Mouse (Mus musculus) CH12.LX (cell line): Measurements from ENCODE around the gene Nup62. TPM values are rescaled to one million over a fixed set of nuclear protein-coding genes. Genes with fewer than 3 reads are reported as not detected.

ENCODE experiments used
- DNase-seq: peaks from one replicate; pipeline ENCODE4 v3.0.0-alpha.2; 2013; ENCODE audit errors: extremely low read depth
- H3K27ac ChIP-seq: 2 replicates; pipeline ENCODE4 v1.5.1; 2012; ENCODE audit warnings: low read depth, mild to moderate bottlenecking, control low read depth, moderate library complexity; ENCODE audit not compliant: insufficient read depth
- H3K27me3 ChIP-seq: replicated peaks from 2 replicates; pipeline ENCODE3; 2012; ENCODE audit warnings: inconsistent platforms
- H3K36me3 ChIP-seq, 2 experiments: replicated peaks in 1 of 2; 2 replicates each; pipeline versions ENCODE3 to v1.6.1; 2012; ENCODE audit warnings: inconsistent platforms in 1 of 2, low read length in 1 of 2, mild to moderate bottlenecking in 1 of 2, mixed read lengths in 1 of 2, moderate library complexity in 1 of 2; ENCODE audit not compliant: control insufficient read depth in 1 of 2, insufficient read depth in 1 of 2
- H3K4me1 ChIP-seq, 2 experiments: 2 replicates each; pipeline ENCODE4 v1.6.1; 2012; ENCODE audit warnings: inconsistent platforms in 1 of 2, moderate library complexity in 1 of 2; ENCODE audit not compliant: insufficient read depth in 2 of 2, control insufficient read depth in 1 of 2
- H3K4me2 ChIP-seq: 2 replicates; pipeline ENCODE4 v1.6.1; 2012; ENCODE audit warnings: low read depth, mild to moderate bottlenecking, control low read depth; ENCODE audit not compliant: poor library complexity, insufficient read depth, severe bottlenecking
- H3K4me3 ChIP-seq, 3 experiments: fragments of 150-350 bp in 1 of 3; sonication (generic) in 1 of 3; replicated peaks in 1 of 3; 2 replicates each; pipeline versions ENCODE3 to v1.5.1; 2011 to 2012; ENCODE audit warnings: low read depth in 2 of 3, low read length in 2 of 3, mild to moderate bottlenecking in 2 of 3, moderate library complexity in 2 of 3, control low read depth in 1 of 3, improper control_type of control experiment in 1 of 3, inconsistent platforms in 1 of 3, mixed read lengths in 1 of 3; ENCODE audit not compliant: poor library complexity in 1 of 3
- H3K79me2 ChIP-seq: replicated peaks from 2 replicates; pipeline ENCODE4 v1.6.1; 2012; ENCODE audit warnings: mild to moderate bottlenecking, moderate library complexity; ENCODE audit not compliant: control insufficient read depth, poor library complexity, insufficient read depth, severe bottlenecking; ENCODE audit errors: extremely low read depth
- H3K9ac ChIP-seq: 2 replicates; pipeline ENCODE4 v1.6.1; 2012; ENCODE audit warnings: low read depth, mild to moderate bottlenecking, control low read depth, moderate library complexity; ENCODE audit not compliant: insufficient read depth
- H3K9me3 ChIP-seq: replicated peaks from 2 replicates; pipeline ENCODE3; 2012; ENCODE audit warnings: low read length, inconsistent platforms, mixed read lengths
- CHD2 ChIP-seq: IDR thresholded peaks from 2 replicates; pipeline ENCODE4 v1.6.1; 2011; ENCODE audit warnings: low read length, improper control_type of control experiment
- CTCF ChIP-seq, 2 experiments: IDR thresholded peaks in 1 of 2; conservative IDR thresholded peaks in 1 of 2; 2 replicates each; pipeline ENCODE4 v1.5.1; 2011 to 2012; ENCODE audit warnings: low read depth in 2 of 2, low read length in 2 of 2, improper control_type of control experiment in 1 of 2, inconsistent platforms in 1 of 2, mild to moderate bottlenecking in 1 of 2, moderate library complexity in 1 of 2
- E2F4 ChIP-seq: IDR thresholded peaks from 2 replicates; pipeline ENCODE4 v1.6.1; 2011; ENCODE audit warnings: low read depth, low read length, improper control_type of control experiment; ENCODE audit not compliant: insufficient replicate concordance
- ELF1 ChIP-seq: IDR thresholded peaks from 2 replicates; pipeline ENCODE4 v1.6.1; 2014; ENCODE audit warnings: low read depth, mild to moderate bottlenecking, inconsistent platforms, low read length, improper control_type of control experiment
- EP300 ChIP-seq: IDR thresholded peaks from 2 replicates; pipeline ENCODE4 v1.6.1; 2011; ENCODE audit warnings: low read length, improper control_type of control experiment
- ETS1 ChIP-seq: conservative IDR thresholded peaks from 2 replicates; pipeline ENCODE4 v1.6.1; 2012; ENCODE audit warnings: low read depth, mild to moderate bottlenecking, inconsistent platforms, low read length, improper control_type of control experiment, moderate library complexity
- HCFC1 ChIP-seq: IDR thresholded peaks from 2 replicates; pipeline ENCODE4 v1.6.1; 2012; ENCODE audit warnings: low read depth, mild to moderate bottlenecking, inconsistent platforms, low read length, improper control_type of control experiment
- KAT2A ChIP-seq: IDR thresholded peaks from 2 replicates; pipeline ENCODE4 v1.6.1; 2012; ENCODE audit warnings: low read length, improper control_type of control experiment, inconsistent platforms; ENCODE audit not compliant: insufficient replicate concordance
- MAX ChIP-seq: IDR thresholded peaks from 2 replicates; pipeline ENCODE4 v1.6.1; 2011; ENCODE audit warnings: low read length, improper control_type of control experiment
- MAZ ChIP-seq: IDR thresholded peaks from 2 replicates; pipeline ENCODE4 v1.6.1; 2012; ENCODE audit warnings: low read depth, mild to moderate bottlenecking, inconsistent platforms, low read length, improper control_type of control experiment, moderate library complexity
- MEF2A ChIP-seq: IDR thresholded peaks from 2 replicates; pipeline ENCODE4 v1.6.1; 2014; ENCODE audit warnings: low read depth, mild to moderate bottlenecking, inconsistent platforms, low read length, improper control_type of control experiment, borderline replicate concordance
- MYC ChIP-seq: IDR thresholded peaks from 2 replicates; pipeline ENCODE4 v1.6.1; 2011; ENCODE audit warnings: low read depth, mild to moderate bottlenecking, improper control_type of control experiment, low read length
- NRF1 ChIP-seq: IDR thresholded peaks from 2 replicates; pipeline ENCODE4 v1.6.1; 2014; ENCODE audit warnings: low read depth, mild to moderate bottlenecking, inconsistent platforms, low read length, improper control_type of control experiment, moderate library complexity
- POLR2A ChIP-seq: IDR thresholded peaks from 2 replicates; pipeline ENCODE4 v1.6.1; 2011; ENCODE audit warnings: low read depth, mild to moderate bottlenecking, improper control_type of control experiment, low read length
- POLR2AphosphoS2 ChIP-seq: IDR thresholded peaks from 2 replicates; pipeline ENCODE4 v1.6.1; 2011; ENCODE audit warnings: low read depth, low read length, improper control_type of control experiment
- RAD21 ChIP-seq: IDR thresholded peaks from 2 replicates; pipeline ENCODE4 v1.6.1; 2011; ENCODE audit warnings: low read depth, mild to moderate bottlenecking, low read length, improper control_type of control experiment, moderate library complexity
- RCOR1 ChIP-seq: conservative IDR thresholded peaks from 2 replicates; pipeline ENCODE4 v1.6.1; 2012; ENCODE audit warnings: low read depth, mild to moderate bottlenecking, inconsistent platforms, low read length, improper control_type of control experiment
- SMC3 ChIP-seq: IDR thresholded peaks from 2 replicates; pipeline ENCODE4 v1.6.1; 2011; ENCODE audit warnings: low read depth, low read length, improper control_type of control experiment
- TBP ChIP-seq: conservative IDR thresholded peaks from 2 replicates; pipeline ENCODE4 v1.6.1; 2011; ENCODE audit warnings: low read depth, low read length, improper control_type of control experiment
- USF2 ChIP-seq: conservative IDR thresholded peaks from 2 replicates; pipeline ENCODE4 v1.6.1; 2011; ENCODE audit warnings: low read depth, low read length, improper control_type of control experiment
- ZKSCAN1 ChIP-seq: IDR thresholded peaks from 2 replicates; pipeline ENCODE4 v1.6.1; 2012; ENCODE audit warnings: low read depth, inconsistent platforms, low read length, improper control_type of control experiment, borderline replicate concordance
- ZMIZ1 ChIP-seq: IDR thresholded peaks from 2 replicates; pipeline ENCODE4 v1.6.1; 2012; ENCODE audit warnings: low read depth, mild to moderate bottlenecking, inconsistent platforms, low read length, improper control_type of control experiment
- ZNF384 ChIP-seq: IDR thresholded peaks from 2 replicates; pipeline ENCODE4 v1.6.1; 2012; ENCODE audit warnings: low read depth, low read length, improper control_type of control experiment, inconsistent platforms
- dilution Hi-C: fragments of 300-500 bp; cut with MboI; formaldehyde crosslinking; loops from 2 replicates; pipeline ENCODE4 v1.14.3; 2020; ENCODE audit warnings: low sequenced_read_pairs; ENCODE audit not compliant: extremely low pct_unique_long_range_greater_than_20kb, extremely low pct_ligation_motif_present
- in situ Hi-C: fragments of 300-500 bp; cut with MboI; formaldehyde crosslinking; loops from 3 replicates; pipeline ENCODE4 v1.14.3; 2019; ENCODE audit warnings: low sequenced_read_pairs, low pct_ligation_motif_present, low pct_unique_long_range_greater_than_20kb, mixed read lengths
- polyA plus RNA-seq: library from polyadenylated mRNA; unstranded; fragments of >175 nt; gene quantifications from 2 replicates; pipeline ENCODE4 v1.2.1, GENCODE M21; 2012; ENCODE audit warnings: low read depth; ENCODE audit not compliant: insufficient read length
- total RNA-seq, 2 experiments: library from RNA; depleted of rRNA; stranded (reverse); fragments of 300-350 nt in 1 of 2; fragments of >200 nt in 1 of 2; gene quantifications; 2 replicates each; pipeline ENCODE4 v1.2.3; 2012 to 2014

The Nup62 gene
- total and polyA plus RNA-seq, 3 experiments, result 93.3 to 151 (median 101) TPM

DNA sequence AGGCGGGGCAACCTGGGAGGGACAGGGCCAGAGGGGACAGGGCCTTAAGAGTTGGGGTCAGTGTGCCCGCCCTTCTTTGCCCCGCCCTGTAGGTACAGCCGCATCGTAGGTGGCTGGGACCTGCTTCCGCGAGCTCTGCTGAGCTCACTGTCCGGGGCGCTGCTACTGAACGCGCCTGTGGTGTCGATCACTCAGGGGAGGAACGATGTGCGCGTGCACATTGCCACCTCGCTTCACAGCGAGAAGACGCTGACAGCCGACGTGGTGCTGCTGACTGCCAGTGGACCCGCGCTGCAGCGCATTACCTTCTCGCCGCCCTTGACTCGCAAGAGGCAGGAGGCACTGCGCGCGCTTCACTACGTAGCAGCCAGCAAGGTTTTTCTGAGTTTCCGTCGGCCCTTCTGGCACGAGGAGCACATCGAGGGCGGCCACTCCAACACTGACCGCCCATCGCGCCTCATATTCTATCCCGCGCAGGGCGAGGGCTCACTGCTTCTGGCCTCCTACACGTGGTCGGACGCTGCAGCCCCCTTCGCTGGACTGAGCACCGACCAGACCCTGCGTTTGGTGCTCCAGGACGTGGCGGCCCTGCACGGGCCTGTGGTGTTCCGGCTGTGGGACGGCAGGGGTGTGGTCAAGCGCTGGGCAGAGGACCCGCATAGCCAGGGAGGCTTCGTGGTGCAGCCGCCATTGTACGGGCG, 23.8 kb downstream of the Nup62 start:
- H3K4me1 ChIP-seq, result peaks cover 36 to 81% of the 10 kb centered on the region in 2 experiments
- no peak overlapping the region for H3K27ac ChIP-seq
- in situ Hi-C loops, result no loop called here
- H3K9me3 ChIP-seq, result peaks cover 33% of the 10 kb centered on the region
- no peaks in the 10 kb centered on the region for H3K79me2 ChIP-seq
- H3K36me3 ChIP-seq, result peaks cover 71 to 80% of the 10 kb centered on the region in 2 experiments
- no peak for TF ChIP-seq ZNF384
- TF ChIP-seq POLR2A, result peak; percentile 11; the same call in 1 of the 2 replicates
- no peak for TF ChIP-seq MEF2A
- no peak for TF ChIP-seq CHD2
- no peak for TF ChIP-seq SMC3
- no peak for TF ChIP-seq ZMIZ1
- no peak for TF ChIP-seq MAZ
- dilution Hi-C loops, result no loop called here
- no peak overlapping the region for H3K4me2 ChIP-seq
- peak overlapping the region in 1 of 3 experiments; percentile 21 for H3K4me3 ChIP-seq
- no peak overlapping the region for H3K9ac ChIP-seq
- H3K27me3 ChIP-seq, result no peaks in the 10 kb centered on the region
- DNase-seq, result no peak

DNA sequence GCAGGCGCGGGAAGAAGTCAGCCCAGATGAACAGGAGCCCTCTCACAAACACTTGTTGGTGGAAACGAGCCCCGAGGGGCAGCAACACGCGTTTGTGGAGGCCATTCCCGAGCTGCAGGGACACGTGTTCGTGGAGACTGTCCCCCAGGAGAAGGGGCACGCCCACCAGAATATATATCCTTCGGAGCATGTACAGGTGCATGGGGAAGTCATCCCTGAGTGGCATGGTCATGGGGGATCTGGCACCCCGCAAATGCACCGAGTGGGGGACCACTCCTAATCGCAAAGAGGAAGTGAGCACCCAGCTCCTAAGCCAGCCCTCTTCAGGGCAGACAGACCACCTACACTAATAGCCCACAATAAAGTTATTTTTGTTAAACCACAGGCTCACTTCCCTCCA, 24.5 kb downstream of the Nup62 start:
- no peak overlapping the region for H3K4me3 ChIP-seq
- no peaks in the 10 kb centered on the region for H3K27me3 ChIP-seq
- dilution Hi-C loops (no loop called here), in situ Hi-C loops (no loop called here)
- no peak overlapping the region for H3K27ac ChIP-seq
- peaks cover 36 to 73% of the 10 kb centered on the region in 2 experiments for H3K4me1 ChIP-seq
- no peaks in the 10 kb centered on the region for H3K79me2 ChIP-seq
- no peak overlapping the region for H3K9ac ChIP-seq
- H3K9me3 ChIP-seq, result peaks cover 33% of the 10 kb centered on the region
- peaks cover 79 to 88% of the 10 kb centered on the region in 2 experiments for H3K36me3 ChIP-seq
- TF ChIP-seq NRF1 (no peak), EP300 (no peak), ELF1 (no peak), RAD21 (no peak), ZMIZ1 (peak; percentile 21; the same call in 1 of the 2 replicates)
- H3K4me2 ChIP-seq, result no peak overlapping the region
- DNase-seq, result no peak

DNA sequence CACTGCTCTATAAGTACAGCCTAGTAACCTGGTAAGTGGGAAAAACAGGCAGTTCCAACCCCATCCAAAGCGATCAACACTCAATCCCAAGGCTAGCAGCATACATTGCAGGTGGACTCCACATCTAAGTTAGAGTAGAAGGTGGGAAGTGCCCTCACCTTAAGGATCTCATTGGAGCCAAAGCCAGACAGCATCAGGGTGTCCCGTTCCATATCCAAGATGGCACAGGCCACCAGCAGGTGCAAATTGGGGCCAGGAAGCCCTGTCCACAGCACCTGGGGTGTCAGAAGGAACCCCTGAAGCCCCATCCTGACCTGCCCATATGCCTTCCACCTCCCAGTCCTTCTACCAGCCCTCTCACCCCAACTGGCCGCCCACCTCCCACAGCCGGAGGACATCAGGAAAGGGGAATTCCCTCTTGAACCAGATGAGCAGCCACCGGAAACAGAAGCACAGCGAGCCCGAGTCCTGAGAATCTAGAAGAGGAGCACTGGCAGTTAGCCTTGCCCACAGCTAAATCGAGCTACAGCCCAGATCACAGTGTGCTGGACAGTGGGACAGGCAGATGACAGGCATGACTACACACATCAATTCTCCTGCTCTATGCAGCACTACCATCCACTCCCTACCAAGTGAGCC, 26.1 kb downstream of the Nup62 start:
- Histone ChIP-seq H3K4me3 (peak overlapping the region in 1 of 3 experiments; percentile 14), H3K9me3 (peaks cover 33% of the 10 kb centered on the region), H3K4me2 (no peak overlapping the region), H3K36me3 (peaks cover 93 to 98% of the 10 kb centered on the region in 2 experiments), H3K27ac (peak overlapping the region; percentile 68), H3K27me3 (no peaks in the 10 kb centered on the region), H3K4me1 (peaks cover 31 to 65% of the 10 kb centered on the region in 2 experiments), H3K79me2 (no peaks in the 10 kb centered on the region), H3K9ac (no peak overlapping the region)
- in situ Hi-C loops, result no loop called here
- dilution Hi-C loops, result no loop called here
- no peak for DNase-seq
- no peak for TF ChIP-seq KAT2A
- peak; percentile 72 for TF ChIP-seq MEF2A
- no peak for TF ChIP-seq ZKSCAN1
- TF ChIP-seq E2F4, result no peak
- no peak for TF ChIP-seq HCFC1
- no peak for TF ChIP-seq USF2
- TF ChIP-seq RCOR1, result no peak
- TF ChIP-seq ZNF384, result no peak
- no peak for TF ChIP-seq POLR2AphosphoS2
- TF ChIP-seq MAX, result no peak
- TF ChIP-seq ETS1, result peak; percentile 27; the same call in 1 of the 2 replicates
- TF ChIP-seq TBP, result no peak
- TF ChIP-seq MYC, result no peak
- TF ChIP-seq EP300, result peak; percentile 59
- no peak for TF ChIP-seq MAZ
- TF ChIP-seq CTCF (conservative IDR thresholded peaks at IDR 0.05 in 1 of 2, IDR thresholded peaks at IDR 0.05 in 1 of 2; ENCODE audit: low read depth in 2 of 2, low read length in 2 of 2), result no peak
- no peak for TF ChIP-seq SMC3
